Mouse (Mus musculus) left cerebral cortex, adult 18-20 months (tissue): ENCODE measurements at regions not wholly inside any gene's neighbourhood (a gene's known extent, or its start where the extent isn't known, plus 50 kb on each side); places are given as distances from the start of the nearest gene placed in this dataset.
"Not testable (repeated sequence)": the region's sequence is repeated elsewhere in the genome, so short reads cannot be mapped to it uniquely, and the experiment has no call there.

Source experiments
- DNase-seq, 2 experiments: peaks; one replicate each; pipeline ENCODE4 v3.0.0; 2021 to 2022; ENCODE audit warnings: low spot score in 2 of 2, mixed read lengths in 1 of 2

DNA sequence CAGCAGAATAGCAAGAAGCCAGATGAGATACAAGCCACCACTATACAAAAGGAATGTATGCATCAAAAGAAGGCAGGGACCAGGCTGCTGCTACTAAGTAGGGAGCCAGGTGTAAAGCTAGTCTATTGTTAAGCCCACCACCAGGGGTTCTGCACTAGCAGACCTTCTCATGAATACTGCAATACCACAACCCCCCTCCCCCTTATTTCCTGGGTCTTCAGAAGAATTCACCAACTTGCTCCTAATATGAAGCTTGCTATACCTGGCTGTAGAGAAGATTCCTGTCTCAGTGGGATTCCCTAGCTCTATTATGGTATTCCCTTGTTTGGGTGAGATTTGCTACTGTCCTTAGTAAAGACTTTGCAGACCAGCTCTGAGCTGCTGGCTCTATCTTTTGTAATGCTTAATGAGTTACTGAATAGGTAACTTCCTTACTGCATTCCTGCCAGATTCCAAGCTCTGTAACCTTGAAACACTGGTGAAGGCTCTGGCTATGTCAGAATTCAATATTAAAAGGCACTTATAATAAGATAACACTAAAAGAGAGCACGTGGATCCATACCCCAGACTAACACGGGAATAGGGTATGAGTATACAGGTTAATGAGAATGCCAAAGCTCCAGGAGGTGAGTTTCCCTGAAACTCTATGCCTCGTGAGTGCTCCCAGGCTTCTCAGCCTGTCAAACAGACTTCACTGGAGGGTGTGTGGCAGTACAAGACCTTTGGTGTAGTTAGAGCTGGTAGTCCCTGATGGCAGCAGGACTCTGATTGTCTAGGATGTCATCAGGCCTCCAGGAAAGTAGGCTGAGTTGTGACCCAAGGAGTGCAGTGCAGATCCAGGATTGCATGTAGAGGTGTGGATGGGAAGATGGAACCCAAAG lies 455.5 kb downstream of the Plxdc2 start:
- DNase-seq, result not testable (repeated sequence)

- peak; percentile 1 to 9 for DNase-seq
Observed at GRCm38 (mm10) chr2:16820442-16820841, 464.3 kb downstream of the Plxdc2 start.

DNA sequence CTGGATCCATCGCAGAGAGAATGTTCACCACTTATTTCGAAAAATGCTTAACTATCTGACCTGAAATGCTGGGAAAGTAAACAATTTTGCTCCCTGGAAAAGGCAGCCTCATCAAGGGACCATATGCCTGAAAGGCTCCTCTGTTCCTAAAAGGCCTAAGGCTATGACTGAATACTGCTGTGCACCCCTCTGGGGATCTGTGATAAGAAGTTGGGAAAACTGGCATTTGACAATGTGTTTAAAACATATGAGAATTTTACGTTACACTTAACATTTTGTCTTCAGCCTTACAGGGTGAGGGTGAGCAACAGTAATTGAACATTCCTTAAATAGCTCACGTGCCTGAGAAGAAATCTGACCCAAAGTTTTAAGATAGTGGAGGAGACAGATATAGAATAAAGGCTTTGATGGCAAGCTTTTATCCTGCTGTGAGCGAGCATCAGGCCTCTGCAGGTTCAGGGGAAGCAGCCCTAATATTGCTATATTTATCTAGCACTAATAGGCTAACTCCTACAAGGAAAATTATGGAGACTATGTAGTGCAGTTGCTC lies 468.7 kb downstream of the Plxdc2 start:
- DNase-seq, result no peak

GRCm38 (mm10) chr2:16827266-16827665 lies 471.2 kb downstream of the Plxdc2 start:
- no peak for DNase-seq

GRCm38 (mm10) chr2:16835960-16836359 lies 479.9 kb downstream of the Plxdc2 start:
- DNase-seq, result no peak

DNA sequence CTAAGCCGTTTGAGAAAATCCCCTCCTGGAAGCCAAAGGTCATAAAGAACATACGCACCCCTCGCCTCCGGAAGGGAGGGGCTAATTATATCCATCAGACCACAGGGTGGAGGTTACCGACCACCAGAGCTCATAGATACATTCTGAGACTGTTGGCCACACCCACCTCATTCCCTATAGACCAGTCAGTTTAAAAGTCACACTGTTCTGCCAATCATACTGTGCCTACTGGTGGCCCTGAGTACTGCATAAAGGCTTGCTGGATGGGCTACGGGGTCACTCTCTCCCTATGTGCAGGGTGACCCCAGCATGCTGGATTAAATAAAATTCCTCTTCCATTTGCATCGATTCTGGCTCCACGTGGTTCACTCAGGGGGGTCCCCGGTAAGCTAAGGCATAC lies 482.6 kb downstream of the Plxdc2 start:
- no peak for DNase-seq

DNA sequence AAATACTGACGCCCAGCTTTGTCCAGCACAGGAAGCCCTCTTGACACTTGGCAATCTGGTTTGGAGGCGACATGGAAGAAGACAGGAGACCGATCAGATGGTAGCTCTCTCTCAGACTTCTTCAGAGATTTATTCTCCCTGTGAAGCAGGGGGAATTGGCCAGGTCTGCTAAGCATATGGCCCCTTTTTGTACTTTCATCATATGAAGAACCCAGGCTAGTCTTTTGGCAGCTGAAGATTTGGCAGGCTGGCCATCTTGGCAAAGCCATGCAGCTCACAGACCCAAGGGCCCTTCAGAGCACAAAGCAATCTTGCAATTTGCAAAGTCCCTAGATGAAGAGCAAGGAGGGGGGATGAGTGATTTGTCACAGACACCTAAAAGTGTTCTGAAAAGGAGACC lies 493.8 kb downstream of the Plxdc2 start:
- DNase-seq, result no peak

DNA sequence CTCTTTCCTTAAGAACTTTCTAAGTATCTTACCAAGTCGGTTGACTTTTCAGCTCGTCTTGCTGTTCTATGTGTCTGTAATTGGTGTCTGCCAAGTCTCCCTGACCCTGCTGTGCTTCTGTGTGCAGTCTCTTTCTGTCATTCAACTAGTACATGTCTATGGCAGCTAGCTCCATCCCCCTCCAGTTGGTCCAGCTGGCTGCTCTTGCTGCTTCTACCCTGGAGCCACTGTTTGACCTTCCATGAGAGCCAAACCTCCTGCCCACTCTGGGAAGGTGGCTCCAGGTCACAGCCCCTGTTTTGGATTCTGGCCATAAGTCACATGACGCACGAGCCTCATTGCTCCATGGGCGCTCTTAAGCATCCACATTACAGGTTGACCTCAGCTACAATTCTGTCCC lies 504.0 kb downstream of the Plxdc2 start:
- DNase-seq, result no peak

- DNase-seq, result no peak
Observed at GRCm38 (mm10) chr2:16866163-16866852, 510.2 kb downstream of the Plxdc2 start.

DNA sequence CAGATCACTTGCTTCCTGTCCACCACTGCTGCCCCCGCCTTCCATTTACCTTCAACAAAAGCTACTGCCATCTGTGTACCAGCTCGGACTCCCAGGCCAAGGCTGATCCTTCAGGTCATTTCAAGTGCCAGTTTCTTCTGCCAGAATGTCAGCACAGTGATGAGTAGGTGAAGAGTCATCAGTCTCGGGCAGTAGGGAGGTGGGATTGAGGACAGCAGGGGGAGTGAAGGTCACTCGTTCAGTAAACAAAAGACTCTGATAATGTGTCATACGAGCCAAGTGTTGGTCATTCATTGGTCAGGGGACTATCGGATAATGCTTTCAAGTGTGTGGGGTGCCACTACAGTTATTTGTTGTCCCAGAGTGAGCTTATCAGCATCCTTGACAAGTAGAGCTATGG lies 536.3 kb downstream of the Plxdc2 start:
- DNase-seq, result not testable (repeated sequence)

- DNase-seq, result no peak
Observed at GRCm38 (mm10) chr2:16909246-16910038, 553.3 kb downstream of the Plxdc2 start.

DNA sequence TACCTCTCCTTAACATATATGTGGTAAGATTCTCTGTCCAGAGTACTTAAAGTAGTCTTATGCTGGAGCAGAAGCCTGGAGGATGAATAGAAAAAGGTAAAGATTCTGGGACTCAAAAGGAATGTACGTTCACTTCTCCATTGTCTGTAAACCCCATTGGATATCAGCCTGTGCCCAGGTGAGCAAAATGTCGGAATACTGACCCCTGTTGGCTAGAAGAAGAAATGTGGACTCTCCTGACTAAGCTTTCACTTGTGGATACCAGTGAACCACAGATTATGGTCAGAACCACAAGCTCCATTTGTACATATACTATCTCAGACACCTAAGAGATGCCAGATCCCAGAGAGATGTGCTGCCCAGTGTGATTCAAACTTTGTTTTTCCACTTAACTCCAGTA lies 558.5 kb downstream of the Plxdc2 start:
- no peak for DNase-seq

GRCm38 (mm10) chr2:16929974-16930373 lies 573.9 kb downstream of the Plxdc2 start:
- no peak for DNase-seq

GRCm38 (mm10) chr2:16959432-16959831 lies 603.3 kb downstream of the Plxdc2 start:
- no peak for DNase-seq

DNA sequence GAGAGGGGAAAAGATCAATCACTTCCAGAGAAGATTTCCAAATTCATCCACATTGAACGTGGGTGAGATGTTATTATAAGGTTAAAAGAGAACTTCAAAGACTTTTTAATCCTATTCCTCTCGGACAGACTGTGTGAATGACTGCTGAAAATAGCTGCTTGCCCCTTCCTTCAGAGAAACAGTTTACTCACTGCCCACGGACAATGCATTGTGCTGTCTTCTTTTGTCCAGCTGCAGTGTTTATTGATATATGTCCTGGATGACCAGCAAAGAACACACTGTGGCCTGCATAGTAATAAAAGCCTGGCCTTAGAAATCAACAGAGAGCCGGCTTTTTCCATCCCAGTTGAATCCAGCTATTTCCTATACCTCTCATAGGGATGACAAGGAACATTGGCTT lies 621.3 kb downstream of the Plxdc2 start:
- DNase-seq, result no peak

- no peak for DNase-seq
Observed at GRCm38 (mm10) chr2:16982823-16983222, 626.7 kb downstream of the Plxdc2 start.

- no peak for DNase-seq
Observed at GRCm38 (mm10) chr2:16983583-16984221, 627.6 kb downstream of the Plxdc2 start.
